Mouse (Mus musculus): ENCODE measurements around the gene Tmem216.

Gene Tmem216

GRCm38 (mm10) chr19:10495670-10496069, 60.4 kb downstream of the Tmem216 start:
- DNase-seq (ENCODE audit: low spot score in 2 of 2): no peak

- DNase-seq (ENCODE audit: low spot score in 2 of 2): peak in 1 of 2 experiments; percentile 21
Observed at GRCm38 (mm10) chr19:10486264-10486738, 69.7 kb downstream of the Tmem216 start.

Data from spleen, postnatal 4 days (tissue).